Mouse (Mus musculus) urinary bladder, adult 18-20 months (tissue): ENCODE results near the gene Pemt.
A peak's percentile ranks its signal among the peaks of the same experiment; 100 is the strongest.

Source experiments
- DNase-seq, 2 experiments: peaks; one replicate each; pipeline ENCODE4 v3.0.0; 2022; ENCODE audit warnings: low spot score in 2 of 2, mixed read lengths in 2 of 2

The Pemt gene

DNA sequence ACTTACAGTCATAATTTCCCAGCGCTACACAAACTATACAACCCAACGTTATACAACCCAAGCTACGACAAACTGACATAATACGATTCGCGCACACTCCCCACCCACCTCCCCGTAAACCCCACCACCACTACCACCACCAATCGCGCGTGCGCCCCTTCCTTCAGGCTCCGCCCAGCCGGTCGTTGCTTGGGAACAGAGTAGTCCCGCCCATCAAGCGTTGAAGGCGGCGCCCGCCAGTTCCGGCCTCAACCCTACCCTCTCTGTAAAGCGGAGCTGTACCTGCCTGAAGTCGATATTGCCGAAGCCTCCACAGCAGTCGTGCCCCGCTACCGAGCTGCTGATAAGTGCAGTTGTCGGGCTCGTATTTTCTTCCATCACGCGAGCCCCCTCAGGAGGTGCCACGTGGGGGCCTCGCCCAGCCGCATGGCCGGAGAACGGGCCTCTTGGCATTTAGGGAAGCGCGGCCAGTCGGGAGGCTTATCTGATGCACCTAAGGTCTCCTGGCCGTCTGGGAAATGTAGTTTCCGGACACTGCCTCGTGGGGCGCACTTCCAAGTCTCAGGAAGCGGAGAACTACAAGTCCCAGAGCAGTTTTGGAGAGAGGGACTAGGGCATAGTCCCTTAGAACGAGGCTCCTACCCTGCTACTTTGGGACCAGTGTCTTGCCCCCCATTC, at the start of gene Pemt:
Pemt (minus strand) TSS at position 432 of the 678 bp plus-strand sequence.
- peak; percentile 91 to 93 for DNase-seq

DNA sequence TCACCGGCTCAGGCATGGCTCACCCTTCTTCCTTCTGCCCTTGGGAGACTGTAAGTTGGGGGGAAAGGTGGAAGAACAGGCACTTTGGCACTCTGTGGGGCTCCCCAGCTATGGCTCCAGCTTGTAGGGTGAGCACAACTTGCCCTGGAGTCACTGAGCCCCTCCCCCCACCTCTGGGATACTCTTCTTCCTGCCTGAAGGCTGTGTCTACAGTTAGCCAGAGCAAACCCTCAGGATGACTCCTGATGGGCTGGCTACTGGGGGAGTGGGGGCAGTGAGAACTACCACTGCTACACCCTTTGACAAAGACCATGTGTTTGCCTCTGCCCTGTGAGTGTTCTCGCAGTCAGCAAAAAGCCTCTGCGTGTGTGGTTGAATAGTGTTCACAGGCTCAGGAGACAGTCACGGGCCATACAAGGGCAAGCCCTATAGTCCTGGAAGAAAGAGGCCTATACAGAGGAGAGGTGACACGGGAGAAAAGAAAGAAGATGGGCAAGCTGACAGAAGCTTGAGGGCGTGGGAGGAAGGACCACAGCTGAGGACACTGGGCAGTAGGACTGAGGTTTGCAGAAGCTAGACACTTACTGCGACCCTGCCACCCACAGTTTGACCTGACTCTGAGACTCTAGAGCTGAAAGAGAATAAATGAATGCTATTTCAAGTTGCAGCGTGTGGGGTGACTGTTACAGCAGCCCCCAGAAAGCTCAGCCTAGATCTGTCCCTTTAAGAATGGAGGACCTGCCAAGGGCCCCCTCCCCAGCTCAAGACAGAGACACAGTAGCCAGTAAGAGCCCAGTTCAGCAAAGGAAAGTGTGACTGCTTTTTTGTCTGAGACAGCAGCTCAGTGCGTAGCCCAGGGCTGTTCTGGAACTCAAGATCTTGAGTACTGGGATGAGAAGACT, 48.9 kb upstream of the Pemt start:
- DNase-seq, result no peak

- DNase-seq, result no peak
These were observed 47.8 kb upstream of the Pemt start for GRCm38 (mm10) chr11:60093984-60094587.

GRCm38 (mm10) chr11:60093227-60093626, 46.9 kb upstream of the Pemt start:
- no peak for DNase-seq

DNA sequence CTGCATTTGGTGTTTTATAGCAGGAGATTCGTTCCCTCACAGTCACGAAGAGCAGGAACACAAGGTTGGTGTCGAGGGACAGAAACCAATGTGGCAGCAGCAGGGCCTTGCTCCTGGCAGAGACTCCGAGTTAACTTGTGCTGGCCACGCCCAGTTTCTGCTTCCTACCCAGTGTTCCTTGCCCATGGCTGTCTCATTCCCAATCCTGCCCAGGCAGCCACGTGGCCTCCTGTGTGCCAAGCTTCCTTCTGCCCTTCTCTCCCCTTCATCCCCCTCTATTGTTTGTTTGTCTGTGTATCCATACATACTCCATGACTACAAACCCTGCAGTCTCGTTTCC, 45.1 kb upstream of the Pemt start:
- no peak for DNase-seq

- DNase-seq, result no peak
These were observed 44.6 kb upstream of the Pemt start for GRCm38 (mm10) chr11:60090696-60091421.

GRCm38 (mm10) chr11:60088947-60089346, 42.7 kb upstream of the Pemt start:
- no peak for DNase-seq

GRCm38 (mm10) chr11:60086676-60087075, 40.4 kb upstream of the Pemt start:
- peak in 1 of 2 experiments; percentile 31 for DNase-seq

GRCm38 (mm10) chr11:60084589-60084988, 38.3 kb upstream of the Pemt start:
- DNase-seq, result peak in 1 of 2 experiments; percentile 21

DNA sequence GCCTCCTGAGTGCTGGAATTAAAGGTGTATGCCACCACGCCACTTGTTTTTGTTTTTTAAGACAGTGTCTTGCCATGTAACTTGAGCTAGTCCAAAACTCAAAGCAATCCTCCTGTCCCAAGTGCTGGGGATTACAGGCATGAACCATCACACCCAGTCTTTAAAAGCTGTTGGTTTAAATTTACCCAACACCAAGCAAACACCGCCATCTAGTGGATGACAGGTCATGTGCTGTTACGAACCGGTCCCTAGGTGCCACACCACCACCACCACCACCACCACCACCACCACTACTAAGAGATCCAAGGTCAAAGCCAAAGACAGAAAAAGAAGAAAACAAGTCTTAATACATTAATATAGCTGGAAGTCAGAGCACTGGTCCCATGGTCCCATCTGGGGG, 30.5 kb upstream of the Pemt start:
- peak; percentile 18 to 29 for DNase-seq

- no peak for DNase-seq
These were observed 29.9 kb upstream of the Pemt start for GRCm38 (mm10) chr11:60076183-60076582.

DNA sequence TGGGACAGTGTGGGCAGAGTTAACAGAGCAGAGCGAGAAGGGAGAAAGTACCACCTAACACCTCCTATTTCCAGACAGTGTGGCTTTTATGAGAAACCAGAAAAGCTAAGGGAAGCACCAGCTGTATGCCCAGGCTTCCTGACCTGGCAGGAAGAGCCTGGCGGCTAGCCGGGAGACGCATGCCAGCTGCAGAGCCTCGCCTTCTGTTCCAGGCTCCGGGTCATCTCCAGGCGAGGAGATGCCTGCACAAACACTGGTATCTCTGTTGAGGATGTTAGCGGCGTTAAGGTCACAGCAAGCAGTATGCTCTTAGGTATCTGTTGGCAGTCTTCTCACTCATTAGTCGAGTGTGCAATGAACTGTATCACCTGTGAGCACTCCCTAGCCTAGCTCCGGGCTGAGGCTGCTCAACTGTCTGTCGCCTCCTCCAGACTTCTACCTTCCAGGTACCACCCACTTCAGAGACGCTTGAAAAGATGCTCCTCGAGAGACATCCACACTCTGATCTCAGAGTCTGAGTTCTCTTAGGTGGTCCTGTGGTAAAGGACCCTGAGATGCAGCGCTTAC, 27.7 kb upstream of the Pemt start:
- no peak for DNase-seq

- no peak for DNase-seq
These were observed 26.8 kb upstream of the Pemt start for GRCm38 (mm10) chr11:60073121-60073520.

GRCm38 (mm10) chr11:60071221-60071620, 24.9 kb upstream of the Pemt start:
- no peak for DNase-seq

- peak in 1 of 2 experiments; percentile 26 for DNase-seq
These were observed 24.3 kb upstream of the Pemt start for GRCm38 (mm10) chr11:60070599-60070998.

- DNase-seq, result no peak
These were observed 22.3 kb upstream of the Pemt start for GRCm38 (mm10) chr11:60068631-60069030.

DNA sequence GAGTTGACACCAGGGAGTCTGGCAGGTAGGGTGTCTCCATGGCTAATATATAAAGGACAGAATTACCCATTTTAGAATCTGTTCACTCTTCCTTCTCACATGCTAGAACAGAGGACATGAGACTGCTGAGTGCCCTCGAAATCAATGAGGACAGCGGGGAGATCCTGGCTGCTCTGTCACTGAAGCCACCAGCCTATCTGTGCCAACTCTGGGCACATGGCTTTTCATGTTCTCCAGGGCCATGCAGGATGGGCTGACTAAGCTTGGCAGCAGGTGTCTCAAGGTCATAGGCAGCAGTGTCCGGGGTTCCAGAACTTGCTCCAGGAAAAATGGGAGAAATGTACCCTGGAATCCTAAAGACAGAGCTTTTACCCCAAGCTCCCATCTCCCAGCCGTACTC, 21.4 kb upstream of the Pemt start:
- no peak for DNase-seq

DNA sequence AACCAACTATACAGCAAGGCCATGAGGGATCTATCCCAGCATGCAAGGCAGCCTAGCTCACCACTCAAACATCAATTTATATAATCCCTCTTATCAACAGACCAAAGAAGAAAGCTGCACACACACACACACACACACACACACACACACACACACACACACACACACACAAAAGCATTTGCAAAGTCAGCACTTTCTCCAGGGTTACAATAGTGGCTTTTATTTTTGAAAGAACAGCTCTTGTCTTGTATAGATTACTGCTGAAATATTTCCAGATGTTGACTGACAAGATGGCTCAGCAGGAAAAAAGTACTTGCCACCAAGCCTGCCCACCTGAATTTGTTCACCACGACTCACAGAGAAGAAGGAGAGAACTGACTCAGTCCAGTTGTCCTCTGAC, 19.0 kb upstream of the Pemt start:
- DNase-seq, result no peak

DNA sequence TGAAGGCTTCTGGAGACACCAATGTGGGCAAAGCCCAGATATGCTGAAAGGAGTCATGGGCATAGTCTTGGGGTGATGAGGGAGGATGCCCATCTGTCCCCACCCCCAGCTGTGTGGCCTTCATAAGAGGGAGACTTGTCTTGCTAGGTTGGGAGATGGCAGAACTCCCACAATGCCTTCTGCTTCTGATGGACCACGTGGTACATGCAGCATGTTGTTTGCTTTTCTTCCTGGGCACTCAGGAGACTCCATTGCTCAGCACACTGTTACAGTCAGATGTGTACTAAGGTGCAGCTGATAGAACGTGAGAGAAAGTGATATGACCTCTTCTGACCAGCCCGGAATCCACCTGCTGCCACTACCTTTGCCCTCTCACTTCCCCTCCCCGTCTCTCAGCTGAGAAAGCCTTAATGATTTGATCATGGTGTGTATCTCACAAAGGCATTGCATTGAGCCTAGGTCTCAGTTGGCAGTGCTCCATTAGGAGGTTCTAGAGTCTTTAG, 15.3 kb upstream of the Pemt start:
- DNase-seq, result no peak

DNA sequence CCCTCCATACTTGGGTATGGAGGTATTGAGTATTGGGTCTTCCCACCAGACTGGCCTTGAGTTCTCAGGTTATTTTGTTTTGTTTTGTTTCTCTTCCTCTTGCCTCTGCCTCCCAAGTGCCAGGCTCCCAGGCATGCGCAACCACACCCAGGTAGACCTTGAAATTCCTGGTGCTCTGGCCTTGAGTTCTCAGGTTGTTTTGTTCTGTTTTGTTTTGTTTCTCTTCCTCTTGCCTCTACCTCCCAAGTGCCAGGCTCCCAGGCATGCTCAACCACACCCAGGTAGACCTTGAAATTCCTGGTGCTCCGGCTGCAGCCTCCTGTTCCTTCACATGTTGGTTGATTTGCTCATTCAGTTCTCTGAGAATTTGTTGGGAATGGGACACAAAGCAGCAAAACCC, 13.7 kb upstream of the Pemt start:
- no peak for DNase-seq

- no peak for DNase-seq
These were observed 12.2 kb upstream of the Pemt start for GRCm38 (mm10) chr11:60058441-60058840.
